In genomic region chr7:144927591-144927990, GRCm38 (mm10) we compare ENCODE assay signal across 17 mouse cellular contexts. TPM values are rescaled to one million over a fixed set of nuclear protein-coding genes. Genes with fewer than 3 reads are reported as not detected.
A peak's percentile ranks its signal among the peaks of the same experiment; 100 is the strongest.
DNase-seq lines count a peak whose midpoint lies in the region; ATAC-seq and TF ChIP-seq lines count a peak whose summit lies in the region.
"Had no signal": no experiment of that assay in that cellular context is flagged by ENCODE, and none has a peak within 500 bp of the region (broad histone marks: within the 10 kb centered on the region; RNA-seq: fewer than 3 reads in every experiment).

No protein-coding gene starts in this region.

- no peak for TF ChIP-seq EP300 in stomach, postnatal 0 days (optimal IDR thresholded peaks at IDR 0.05)

- no peaks in the 10 kb centered on the region for H3K27me3 ChIP-seq in heart, embryonic 10.5 days (ENCODE audit: insufficient read depth, poor library complexity, severe bottlenecking)
- no peaks in the 10 kb centered on the region for H3K27me3 ChIP-seq in midbrain, embryonic 10.5 days (ENCODE audit: low read depth, poor library complexity, severe bottlenecking)
- no peaks in the 10 kb centered on the region for H3K27me3 ChIP-seq in midbrain, embryonic 16.5 days (ENCODE audit: control insufficient read depth, insufficient read depth, low read depth, low read length)
- H3K27me3 ChIP-seq in heart, embryonic 14.5 days (ENCODE audit: control insufficient read depth, insufficient read depth, low read length): no peaks in the 10 kb centered on the region
- no peaks in the 10 kb centered on the region for H3K27me3 ChIP-seq in stomach, postnatal 0 days (ENCODE audit: control insufficient read depth, insufficient read depth, low read length)
- H3K27me3 ChIP-seq: limb, embryonic 15.5 days; midbrain, embryonic 13.5 days; neural tube, embryonic 15.5 days had no signal

- H3K9ac ChIP-seq in midbrain, embryonic 16.5 days (ENCODE audit: low read depth, low read length): no peak overlapping the region
- H3K9ac ChIP-seq in heart, embryonic 14.5 days (ENCODE audit: low read length): peak overlapping the region; percentile 16; the same call in 1 of the 2 replicates
- no peak overlapping the region for H3K9ac ChIP-seq in stomach, postnatal 0 days (ENCODE audit: low read length)
- H3K9ac ChIP-seq: limb, embryonic 15.5 days; midbrain, embryonic 13.5 days; neural tube, embryonic 15.5 days had no signal

- H3K36me3 ChIP-seq in heart, embryonic 10.5 days: peaks cover 30% of the 10 kb centered on the region
- H3K36me3 ChIP-seq in midbrain, embryonic 10.5 days: peaks cover 56% of the 10 kb centered on the region
- peaks cover 9% of the 10 kb centered on the region for H3K36me3 ChIP-seq in midbrain, embryonic 16.5 days (ENCODE audit: control insufficient read depth, insufficient read depth, low read length)
- peaks cover 41% of the 10 kb centered on the region for H3K36me3 ChIP-seq in heart, embryonic 14.5 days (ENCODE audit: control insufficient read depth, insufficient read depth, low read length)
- peaks cover 2% of the 10 kb centered on the region; the same call in 1 of the 2 replicates for H3K36me3 ChIP-seq in stomach, postnatal 0 days (ENCODE audit: control insufficient read depth, insufficient read depth, low read length)

- no peak for ATAC-seq in midbrain, embryonic 16.5 days
- ATAC-seq in heart, embryonic 14.5 days (ENCODE audit: insufficient number of reproducible peaks, insufficient read depth, low FRiP score, low read depth): no peak
- 0 out of 2 replicates have a peak, but pooled peaks have one; percentile 19 for ATAC-seq in stomach, postnatal 0 days (ENCODE audit: low FRiP score, low TSS enrichment)
- ATAC-seq: CD4-positive, CD25-positive, alpha-beta regulatory T cell, adult 4 months; forebrain, embryonic 14.5 days; hindbrain, postnatal 0 days; midbrain, embryonic 13.5 days had no signal

- H3K27ac ChIP-seq in heart, embryonic 10.5 days: no peak overlapping the region
- peak overlapping the region; percentile 19; the same call in 1 of the 2 replicates for H3K27ac ChIP-seq in midbrain, embryonic 10.5 days (replicated peaks)
- no peak overlapping the region for H3K27ac ChIP-seq in midbrain, embryonic 16.5 days (ENCODE audit: low read length)
- H3K27ac ChIP-seq in heart, embryonic 14.5 days (replicated peaks in 1 of 2; ENCODE audit: control insufficient read depth in 1 of 2, insufficient read depth in 1 of 2, low read depth in 2 of 2, low read length in 2 of 2): no peak overlapping the region
- H3K27ac ChIP-seq in stomach, postnatal 0 days (replicated peaks): no peak overlapping the region
- H3K27ac ChIP-seq: hindbrain, postnatal 0 days; limb, embryonic 15.5 days; midbrain, embryonic 13.5 days; neural tube, embryonic 15.5 days had no signal

- 87% methylated on average over 2 of the region's 2 CpGs for WGBS in heart, embryonic 10.5 days
- WGBS in midbrain, embryonic 10.5 days: 78% methylated on average over 2 of the region's 2 CpGs
- 73% methylated on average over 2 of the region's 2 CpGs for WGBS in midbrain, embryonic 16.5 days
- 60% methylated on average over 2 of the region's 2 CpGs for WGBS in heart, embryonic 14.5 days
- WGBS in stomach, postnatal 0 days: 83% methylated on average over 2 of the region's 2 CpGs

- peaks cover 23% of the 10 kb centered on the region for H3K4me1 ChIP-seq in heart, embryonic 10.5 days
- H3K4me1 ChIP-seq in midbrain, embryonic 10.5 days: peaks cover 15% of the 10 kb centered on the region
- H3K4me1 ChIP-seq in midbrain, embryonic 16.5 days (ENCODE audit: control insufficient read depth, insufficient read depth, low read length): no peaks in the 10 kb centered on the region
- H3K4me1 ChIP-seq in heart, embryonic 14.5 days (ENCODE audit: control insufficient read depth in 2 of 2, insufficient read depth in 2 of 2, low read length in 2 of 2): peaks cover 0 to 7% of the 10 kb centered on the region in 2 experiments; a peak in 1 of 4 replicates
- no peaks in the 10 kb centered on the region for H3K4me1 ChIP-seq in stomach, postnatal 0 days (replicated peaks; ENCODE audit: control insufficient read depth, insufficient read depth)

- TF ChIP-seq CTCF in stomach, postnatal 0 days (IDR thresholded peaks at IDR 0.05; ENCODE audit: low read depth): no peak

- DNase-seq in heart, adult 18-20 months: peak; percentile 50 to 79
- DNase-seq in heart, embryonic 10.5 days (ENCODE audit: low spot score): no peak
- no peak for DNase-seq in midbrain, embryonic 10.5 days (ENCODE audit: low spot score)
- no peak for DNase-seq in stomach, postnatal 0 days (ENCODE audit: low spot score)
- DNase-seq in left cerebral cortex, adult 18-20 months (ENCODE audit: low spot score in 2 of 2): no peak
- DNase-seq: right cerebral cortex, postnatal 14 days; thymus, postnatal 36 days had no signal

- H3K9me3 ChIP-seq in heart, embryonic 10.5 days: no peaks in the 10 kb centered on the region
- no peaks in the 10 kb centered on the region for H3K9me3 ChIP-seq in midbrain, embryonic 10.5 days (replicated peaks)
- no peaks in the 10 kb centered on the region for H3K9me3 ChIP-seq in midbrain, embryonic 16.5 days (replicated peaks; ENCODE audit: control insufficient read depth, low read length, poor library complexity, severe bottlenecking)
- no peaks in the 10 kb centered on the region for H3K9me3 ChIP-seq in heart, embryonic 14.5 days (ENCODE audit: control insufficient read depth, low read length)
- no peaks in the 10 kb centered on the region for H3K9me3 ChIP-seq in stomach, postnatal 0 days (ENCODE audit: control insufficient read depth, low read length)
- H3K9me3 ChIP-seq: limb, embryonic 15.5 days; midbrain, embryonic 13.5 days; neural tube, embryonic 15.5 days had no signal

- no peak overlapping the region for H3K4me3 ChIP-seq in heart, embryonic 10.5 days
- no peak overlapping the region for H3K4me3 ChIP-seq in midbrain, embryonic 10.5 days
- H3K4me3 ChIP-seq in midbrain, embryonic 16.5 days (ENCODE audit: low read depth, low read length): no peak overlapping the region
- no peak overlapping the region for H3K4me3 ChIP-seq in heart, embryonic 14.5 days (ENCODE audit: control insufficient read depth in 1 of 2, insufficient read depth in 1 of 2, low read depth in 1 of 2, low read length in 2 of 2)
- no peak overlapping the region for H3K4me3 ChIP-seq in stomach, postnatal 0 days (ENCODE audit: low read depth, low read length)
- H3K4me3 ChIP-seq: limb, embryonic 15.5 days; midbrain, embryonic 13.5 days; neural tube, embryonic 15.5 days had no signal

- H3K4me2 ChIP-seq in midbrain, embryonic 16.5 days (ENCODE audit: low read length): no peak overlapping the region
- no peak overlapping the region for H3K4me2 ChIP-seq in heart, embryonic 14.5 days (ENCODE audit: low read length)
- H3K4me2 ChIP-seq in stomach, postnatal 0 days (replicated peaks; ENCODE audit: low read depth): no peak overlapping the region
- H3K4me2 ChIP-seq: limb, embryonic 15.5 days; midbrain, embryonic 13.5 days; neural tube, embryonic 15.5 days had no signal

RNA-seq across cellular contexts. Expression of gene Ccnd1, which starts 12.1 kb away (rescaled TPM):
- total RNA-seq in heart, adult 18-20 months (2021): 10 to 100 TPM; 38.3 to 62.8 TPM
- polyA plus RNA-seq in heart, embryonic 10.5 days (2016; fragmentation: Nextera tagmentation; extraction: Ambion mirVana): 92.1 and 96.5 TPM in 2 replicates
- polyA plus RNA-seq in midbrain, embryonic 10.5 days (2016; fragmentation: Nextera tagmentation; extraction: Ambion mirVana): 238 and 258 TPM in 2 replicates
- polyA plus RNA-seq in midbrain, embryonic 16.5 days (2015; fragmentation: Nextera tagmentation; extraction: Ambion mirVana): 21.5 and 31.5 TPM in 2 replicates
- polyA plus RNA-seq in heart, embryonic 14.5 days (2014; fragmentation: Nextera tagmentation; extraction: Ambion mirVana): 48.7 and 63.7 TPM in 2 replicates
- polyA plus RNA-seq in stomach, postnatal 0 days (2015; fragmentation: Nextera tagmentation; extraction: Ambion mirVana): 38.7 and 38.9 TPM in 2 replicates
- 10 to 100 TPM; 42.9 to 57.5 TPM for total RNA-seq in left cerebral cortex, adult 18-20 months (2021)

RNA-seq across cellular contexts. Expression of gene LTO1, which starts 12.7 kb away (rescaled TPM):
- 10 to 100 TPM; 18.1 to 18.3 TPM for total RNA-seq in heart, adult 18-20 months (2021)
- polyA plus RNA-seq in heart, embryonic 10.5 days (2016; fragmentation: Nextera tagmentation; extraction: Ambion mirVana): 23.3 and 26.0 TPM in 2 replicates
- polyA plus RNA-seq in midbrain, embryonic 10.5 days (2016; fragmentation: Nextera tagmentation; extraction: Ambion mirVana): 30.7 and 34.4 TPM in 2 replicates
- 31.1 and 36.0 TPM in 2 replicates for polyA plus RNA-seq in midbrain, embryonic 16.5 days (2015; fragmentation: Nextera tagmentation; extraction: Ambion mirVana)
- polyA plus RNA-seq in heart, embryonic 14.5 days (2014; fragmentation: Nextera tagmentation; extraction: Ambion mirVana): 16.1 and 19.2 TPM in 2 replicates
- 17.1 and 17.8 TPM in 2 replicates for polyA plus RNA-seq in stomach, postnatal 0 days (2015; fragmentation: Nextera tagmentation; extraction: Ambion mirVana)
- 10 to 100 TPM; 27.0 to 27.2 TPM for total RNA-seq in left cerebral cortex, adult 18-20 months (2021)

RNA-seq across cellular contexts. Expression of gene Fgf15, which starts 31.3 kb away (rescaled TPM):
- not detected for total RNA-seq in heart, adult 18-20 months (2021)
- 0.41 and 1.5 TPM in 2 replicates for polyA plus RNA-seq in heart, embryonic 10.5 days (2016; fragmentation: Nextera tagmentation; extraction: Ambion mirVana)
- polyA plus RNA-seq in midbrain, embryonic 10.5 days (2016; fragmentation: Nextera tagmentation; extraction: Ambion mirVana): 96.3 and 110 TPM in 2 replicates
- polyA plus RNA-seq in midbrain, embryonic 16.5 days (2015; fragmentation: Nextera tagmentation; extraction: Ambion mirVana): 19.0 and 35.9 TPM in 2 replicates
- polyA plus RNA-seq in heart, embryonic 14.5 days (2014; fragmentation: Nextera tagmentation; extraction: Ambion mirVana): not detected in 2 replicates
- not detected in 2 replicates for polyA plus RNA-seq in stomach, postnatal 0 days (2015; fragmentation: Nextera tagmentation; extraction: Ambion mirVana)
- not detected for total RNA-seq in left cerebral cortex, adult 18-20 months (2021)
- total RNA-seq: adrenal gland, postnatal 14 days; layer of hippocampus, postnatal 14 days had no signal
- polyA plus RNA-seq: CD4-positive, CD25-positive, alpha-beta regulatory T cell, adult 4 months; limb, embryonic 15.5 days had no signal

Comparison
In these comparisons a context has a peak if more than half of its experiments do, and no peak if none do; other contexts are left out.
1. DNase-seq: peak in heart, adult 18-20 months (2 of 2); none in heart, embryonic 10.5 days (single experiment), midbrain, embryonic 10.5 days (single experiment), stomach, postnatal 0 days (single experiment) and left cerebral cortex, adult 18-20 months (0 of 2).